Mouse (Mus musculus): ENCODE results near the gene Dlx3. TPM values are rescaled to one million over a fixed set of nuclear protein-coding genes. Genes with fewer than 3 reads are reported as not detected.

Gene Dlx3
- not detected for total RNA-seq (2023)

GRCm38 (mm10) chr11:95119990-95120632, at the start of gene Dlx3:
Dlx3 (plus strand) TSS chr11:95120119.

GRCm38 (mm10) chr11:95076536-95077111, 43.3 kb upstream of the Dlx3 start, which contains the start of gene Itga3:
Itga3 (minus strand) TSS chr11:95076801.

GRCm38 (mm10) chr11:95145851-95146403, 26.0 kb downstream of the Dlx3 start, which contains the start of gene Dlx4:
Dlx4 (minus strand) TSS chr11:95146263.

Other genes starting within 250 kb of the Dlx3 start
- 3.5 TPM for gene Col1a1, start 183.9 kb upstream of the Dlx3 start, total RNA-seq (2023)
- gene Hils1, start 152.5 kb upstream of the Dlx3 start, total RNA-seq (2023), result not detected
- gene Sgca, start 143.8 kb upstream of the Dlx3 start, total RNA-seq (2023), result not detected
- 141 TPM for gene Ppp1r9b, start 129.1 kb upstream of the Dlx3 start, total RNA-seq (2023)
- gene Samd14, start 110.2 kb upstream of the Dlx3 start, total RNA-seq (2023), result 0.21 TPM
- 11.4 TPM for gene Pdk2, start 78.8 kb upstream of the Dlx3 start, total RNA-seq (2023)
- gene Itga3, start 43.3 kb upstream of the Dlx3 start, total RNA-seq (2023), result 4.7 TPM
- not detected for gene Dlx4, start 26.1 kb downstream of the Dlx3 start, total RNA-seq (2023)
- gene Tac4, start 141.4 kb downstream of the Dlx3 start, total RNA-seq (2023), result not detected
- gene Kat7, start 190.1 kb downstream of the Dlx3 start, total RNA-seq (2023), result 112 TPM
- 82.5 TPM for gene Fam117a, start 216.9 kb downstream of the Dlx3 start, total RNA-seq (2023)

Measured in CD4-positive naive resting alpha-beta T cell, adult 57 days (primary cell).